Mouse (Mus musculus) midbrain, postnatal 0 days (tissue): ENCODE data around the gene Cygb. TPM values are rescaled to one million over a fixed set of nuclear protein-coding genes. Genes with fewer than 3 reads are reported as not detected.

Experiments used
- ATAC-seq: fragments of 200-750 bp; cut with Nextera tagmentation; 2 replicates; pipeline ENCODE4 v1.8.0; 2017; ENCODE audit warnings: moderate number of reproducible peaks, mild to moderate bottlenecking, moderate TSS enrichment, moderate library complexity; ENCODE audit not compliant: low FRiP score
- DNase-seq: peaks from one replicate; pipeline ENCODE4 v3.0.0-alpha.2; 2015; ENCODE audit warnings: low spot score
- H3K27ac ChIP-seq: fragments of 300-500 bp; sonication (generic); 2 replicates; pipeline ENCODE4 v1.5.1; 2014; ENCODE audit warnings: low read depth, mild to moderate bottlenecking, low read length, mixed read lengths
- H3K27me3 ChIP-seq: fragments of 300-500 bp; sonication (generic); 2 replicates; pipeline ENCODE4 v1.6.1; 2014; ENCODE audit warnings: low read length, control low read depth, mixed read lengths; ENCODE audit not compliant: insufficient read depth
- H3K36me3 ChIP-seq: fragments of 300-500 bp; sonication (generic); 2 replicates; pipeline ENCODE4 v1.6.1; 2014; ENCODE audit warnings: low read length, control low read depth, mixed read lengths; ENCODE audit not compliant: insufficient read depth
- H3K4me1 ChIP-seq: fragments of 300-500 bp; sonication (generic); 2 replicates; pipeline ENCODE4 v1.6.1; 2014; ENCODE audit warnings: mild to moderate bottlenecking, control low read depth, antibody characterized with exemption, low read length, mixed read lengths; ENCODE audit not compliant: insufficient read depth
- H3K4me2 ChIP-seq: fragments of 300-500 bp; sonication (generic); 2 replicates; pipeline ENCODE4 v1.6.1; 2014; ENCODE audit warnings: low read depth, mild to moderate bottlenecking, low read length, mixed read lengths; ENCODE audit not compliant: poor library complexity, severe bottlenecking
- H3K4me3 ChIP-seq: fragments of 300-500 bp; sonication (generic); 2 replicates; pipeline ENCODE4 v1.5.1; 2014; ENCODE audit warnings: low read depth, mild to moderate bottlenecking, low read length, moderate library complexity
- H3K9ac ChIP-seq: fragments of 300-500 bp; sonication (generic); replicated peaks from 2 replicates; pipeline ENCODE4 v1.6.1; 2014; ENCODE audit warnings: mild to moderate bottlenecking, low read length, moderate library complexity, mixed read lengths; ENCODE audit not compliant: poor library complexity, severe bottlenecking
- H3K9me3 ChIP-seq: fragments of 300-500 bp; sonication (generic); 2 replicates; pipeline ENCODE4 v1.6.1; 2016; ENCODE audit warnings: low read length, control low read depth
- CTCF ChIP-seq: IDR thresholded peaks from 2 replicates; pipeline ENCODE4 v1.5.1; 2016; ENCODE audit warnings: antibody characterized with exemption, mild to moderate bottlenecking
- WGBS: fragments of 180-500 bp; shearing (Covaris S2); extraction: QIAGEN DNeasy Blood & Tissue Kit; methylation state at CpG from one replicate; pipeline ENCODE4 v1.1.7; 2014; 5-methylcytosine and 5-hydroxymethylcytosine counted together
- polyA plus RNA-seq: library from polyadenylated mRNA; unstranded; fragments of >200 nt; fragmentation: Nextera tagmentation; extraction: Ambion mirVana; gene quantifications from 2 replicates; pipeline ENCODE4 v1.2.1, GENCODE M21; 2015
- total RNA-seq: library from RNA; depleted of rRNA; stranded (reverse); fragments of >200 nt; gene quantifications from 2 replicates; pipeline ENCODE4 v1.2.3, GENCODE M21; 2014

The Cygb gene
- total and polyA plus RNA-seq, 2 experiments from 2014 or later, result 40.5 to 44.2 TPM

- WGBS, result 80% methylated on average over 10 of the region's 10 CpGs
These were observed 33.4 kb downstream of the Cygb start for GRCm38 (mm10) chr11:116620559-116621253.

GRCm38 (mm10) chr11:116620073-116620472 is 34.0 kb downstream of the Cygb start:
- H3K9ac ChIP-seq, result no peak overlapping the region
- ATAC-seq, result no peak
- no peaks in the 10 kb centered on the region for H3K4me1 ChIP-seq
- H3K9me3 ChIP-seq, result no peaks in the 10 kb centered on the region
- DNase-seq, result no peak
- TF ChIP-seq CTCF, result no peak
- no peaks in the 10 kb centered on the region for H3K36me3 ChIP-seq
- 46% methylated on average over 9 of the region's 9 CpGs for WGBS
- no peak overlapping the region for H3K4me2 ChIP-seq
- H3K27ac ChIP-seq, result no peak overlapping the region
- no peak overlapping the region for H3K4me3 ChIP-seq
- H3K27me3 ChIP-seq, result peaks cover 15% of the 10 kb centered on the region; the same call in 1 of the 2 replicates

More at GRCm38 (mm10) chr11:116620559-116621253, 33.4 kb downstream of the Cygb start:
- no peak overlapping the region for H3K4me3 ChIP-seq
- no peaks in the 10 kb centered on the region for H3K9me3 ChIP-seq
- H3K27me3 ChIP-seq, result peaks cover 21% of the 10 kb centered on the region; the same call in 1 of the 2 replicates
- no peaks in the 10 kb centered on the region for H3K4me1 ChIP-seq
- H3K36me3 ChIP-seq, result no peaks in the 10 kb centered on the region
- ATAC-seq, result no peak
- H3K4me2 ChIP-seq, result no peak overlapping the region
- H3K9ac ChIP-seq, result no peak overlapping the region
- TF ChIP-seq CTCF, result no peak
- DNase-seq, result no peak
- no peak overlapping the region; the same call in 1 of the 2 replicates for H3K27ac ChIP-seq

DNA sequence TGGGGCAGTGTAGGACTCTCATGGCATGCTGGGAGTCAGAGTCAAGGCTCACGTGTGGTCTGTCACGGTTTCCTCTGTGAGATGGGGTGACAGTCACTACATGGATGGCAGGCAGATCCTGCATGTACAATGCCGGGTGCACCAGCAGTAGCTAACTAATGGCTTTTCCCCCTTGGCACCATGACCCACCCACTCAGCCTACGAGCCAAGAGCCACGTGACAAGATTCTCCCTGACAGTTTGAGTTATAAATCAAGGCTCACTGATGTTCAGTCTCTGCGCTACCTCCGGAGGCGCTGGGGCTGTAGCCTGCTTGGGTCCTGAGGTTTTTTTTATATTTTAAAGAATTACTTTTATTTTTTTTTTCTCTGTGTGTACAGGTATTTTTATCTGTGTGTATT is 34.6 kb downstream of the Cygb start:
- ATAC-seq (no peak), DNase-seq (peak; percentile 42)
- Histone ChIP-seq H3K36me3 (no peaks in the 10 kb centered on the region), H3K4me2 (no peak overlapping the region), H3K9me3 (no peaks in the 10 kb centered on the region), H3K4me1 (no peaks in the 10 kb centered on the region), H3K4me3 (no peak overlapping the region), H3K27me3 (peaks cover 12% of the 10 kb centered on the region; the same call in 1 of the 2 replicates), H3K27ac (no peak overlapping the region), H3K9ac (no peak overlapping the region)
- WGBS, result 71% methylated on average over 8 of the region's 8 CpGs
- no peak for TF ChIP-seq CTCF

DNA sequence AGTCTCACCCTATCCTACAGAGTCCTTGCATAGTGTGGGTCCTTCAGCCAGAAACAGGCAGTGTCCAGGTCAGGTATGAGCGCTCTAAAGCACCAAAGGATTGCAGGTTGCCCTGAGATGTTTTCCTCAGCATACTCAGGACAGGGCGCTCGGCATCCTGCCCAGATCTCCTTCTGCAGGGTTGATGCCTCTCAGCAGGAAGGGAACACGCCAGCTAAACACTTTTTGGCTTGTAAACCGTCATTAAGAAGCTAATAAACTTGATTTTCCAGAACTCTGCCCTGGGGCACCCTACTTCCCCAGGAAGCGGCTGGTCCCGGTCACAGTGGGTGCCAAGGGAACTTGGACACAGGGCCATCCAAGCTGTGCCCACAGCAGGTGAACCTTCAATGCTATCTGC is 35.0 kb downstream of the Cygb start:
- Histone ChIP-seq H3K4me2 (no peak overlapping the region), H3K36me3 (no peaks in the 10 kb centered on the region), H3K9ac (no peak overlapping the region), H3K4me1 (no peaks in the 10 kb centered on the region), H3K4me3 (no peak overlapping the region), H3K27me3 (peaks cover 8% of the 10 kb centered on the region; the same call in 1 of the 2 replicates), H3K9me3 (no peaks in the 10 kb centered on the region), H3K27ac (no peak overlapping the region)
- no peak for TF ChIP-seq CTCF
- DNase-seq, result no peak
- WGBS, result 84% methylated on average over 7 of the region's 7 CpGs
- no peak for ATAC-seq

DNA sequence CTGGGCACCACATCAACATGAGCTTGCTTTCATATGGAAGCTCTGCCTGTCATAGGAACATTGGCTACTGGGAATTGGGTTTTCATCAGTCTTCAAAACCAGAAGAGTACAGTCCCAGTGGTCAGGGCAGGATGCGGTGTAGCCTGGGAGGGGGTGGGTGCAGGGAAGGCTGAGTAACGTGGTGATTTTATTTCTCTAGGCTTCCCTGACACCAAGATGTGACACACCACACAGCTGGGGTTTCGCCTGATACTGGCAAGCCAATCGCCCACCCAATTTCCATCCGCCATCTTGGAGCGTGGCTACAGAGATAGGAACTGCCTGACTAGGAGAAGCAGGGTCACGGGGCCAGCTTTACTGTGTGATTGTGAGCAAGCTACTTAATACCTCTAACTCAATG is 35.4 kb downstream of the Cygb start:
- Histone ChIP-seq H3K4me1 (no peaks in the 10 kb centered on the region), H3K4me2 (no peak overlapping the region), H3K27me3 (peaks cover 5% of the 10 kb centered on the region; the same call in 1 of the 2 replicates), H3K27ac (no peak overlapping the region), H3K9ac (no peak overlapping the region), H3K9me3 (no peaks in the 10 kb centered on the region), H3K4me3 (no peak overlapping the region), H3K36me3 (no peaks in the 10 kb centered on the region)
- 92% methylated on average over 7 of the region's 7 CpGs for WGBS
- TF ChIP-seq CTCF, result no peak
- no peak for DNase-seq
- ATAC-seq, result no peak

DNA sequence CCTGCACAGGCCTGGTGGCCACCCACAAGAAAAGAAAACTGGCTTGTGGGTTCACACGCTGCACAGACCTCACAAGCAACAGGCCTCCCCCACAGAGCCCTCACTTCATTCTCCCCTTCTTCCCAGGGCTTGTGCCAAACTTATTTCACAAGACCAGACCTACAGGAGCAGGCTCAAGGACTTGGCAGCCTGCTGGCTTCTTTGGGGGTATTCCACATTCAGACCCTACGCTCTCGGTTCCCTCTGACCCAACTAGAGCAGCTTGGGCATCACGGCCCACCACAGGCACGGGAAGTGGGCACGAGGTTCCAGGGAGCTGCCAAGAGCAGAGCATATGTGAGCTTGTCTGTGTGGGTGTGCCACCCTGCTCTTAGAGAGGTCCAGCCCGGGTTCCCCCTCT is 36.5 kb downstream of the Cygb start:
- TF ChIP-seq CTCF, result no peak
- H3K27me3 ChIP-seq, result peaks cover 5% of the 10 kb centered on the region; the same call in 1 of the 2 replicates
- H3K4me1 ChIP-seq, result no peaks in the 10 kb centered on the region
- H3K36me3 ChIP-seq, result no peaks in the 10 kb centered on the region
- H3K9ac ChIP-seq, result no peak overlapping the region
- peak; percentile 62 for DNase-seq
- ATAC-seq, result no peak
- H3K27ac ChIP-seq, result no peak overlapping the region
- 68% methylated on average over 7 of the region's 7 CpGs for WGBS
- no peak overlapping the region for H3K4me3 ChIP-seq
- H3K9me3 ChIP-seq, result no peaks in the 10 kb centered on the region
- no peak overlapping the region for H3K4me2 ChIP-seq
